Mouse (Mus musculus) intestine, embryonic 15.5 days (tissue): ENCODE measurements around the gene Fam76a. TPM values are rescaled to one million over a fixed set of nuclear protein-coding genes. Genes with fewer than 3 reads are reported as not detected.
A peak's percentile ranks its signal among the peaks of the same experiment; 100 is the strongest.

Source experiments
- ATAC-seq: fragments of 200-750 bp; cut with Nextera tagmentation; 2 replicates; pipeline ENCODE4 v1.8.0; 2017; ENCODE audit warnings: moderate TSS enrichment, moderate library complexity
- H3K27ac ChIP-seq: fragments of 300-500 bp; sonication (generic); 2 replicates; pipeline ENCODE4 v1.5.1; 2015; ENCODE audit warnings: mild to moderate bottlenecking, inconsistent platforms
- H3K27me3 ChIP-seq: fragments of 300-500 bp; sonication (generic); replicated peaks from 2 replicates; pipeline ENCODE4 v1.6.1; 2015; ENCODE audit warnings: inconsistent platforms
- H3K36me3 ChIP-seq: fragments of 300-500 bp; sonication (generic); 2 replicates; pipeline ENCODE4 v1.6.1; 2015; ENCODE audit warnings: inconsistent platforms
- H3K4me1 ChIP-seq: fragments of 300-500 bp; sonication (generic); replicated peaks from 2 replicates; pipeline ENCODE4 v1.6.1; 2015; ENCODE audit warnings: inconsistent platforms
- H3K4me2 ChIP-seq: fragments of 300-500 bp; sonication (generic); replicated peaks from 2 replicates; pipeline ENCODE4 v1.6.1; 2015; ENCODE audit warnings: mild to moderate bottlenecking, inconsistent platforms
- H3K4me3 ChIP-seq: fragments of 300-500 bp; sonication (generic); replicated peaks from 2 replicates; pipeline ENCODE4 v1.5.1; 2015; ENCODE audit warnings: inconsistent platforms
- H3K9ac ChIP-seq: fragments of 300-500 bp; sonication (generic); 2 replicates; pipeline ENCODE4 v1.6.1; 2015; ENCODE audit warnings: inconsistent platforms
- H3K9me3 ChIP-seq: fragments of 300-500 bp; sonication (generic); 2 replicates; pipeline ENCODE4 v1.6.1; 2016; ENCODE audit warnings: inconsistent platforms
- WGBS: fragments of 180-500 bp; shearing (Covaris S2); methylation state at CpG from one replicate; pipeline ENCODE4 v1.1.7; 2015; 5-methylcytosine and 5-hydroxymethylcytosine counted together
- polyA plus RNA-seq: library from polyadenylated mRNA; unstranded; fragments of >200 nt; fragmentation: Nextera tagmentation; extraction: Ambion mirVana; gene quantifications from 2 replicates; pipeline ENCODE4 v1.2.1, GENCODE M21; 2015

Gene Fam76a
- polyA plus RNA-seq, 1 experiment from 2014 or later: 45.3 TPM

- Histone ChIP-seq H3K36me3 (peaks cover 33% of the 10 kb centered on the region), H3K27me3 (no peaks in the 10 kb centered on the region), H3K4me3 (no peak overlapping the region), H3K27ac (no peak overlapping the region), H3K4me2 (no peak overlapping the region), H3K9ac (no peak overlapping the region), H3K4me1 (peaks cover 7% of the 10 kb centered on the region; the same call in 1 of the 2 replicates), H3K9me3 (no peaks in the 10 kb centered on the region)
- ATAC-seq: no peak
- 91% methylated on average over 3 of the region's 3 CpGs for WGBS
Observed at GRCm38 (mm10) chr4:132871116-132871515, 51.2 kb downstream of the Fam76a start.

- Histone ChIP-seq H3K9ac (no peak overlapping the region), H3K36me3 (peaks cover 38% of the 10 kb centered on the region), H3K9me3 (no peaks in the 10 kb centered on the region), H3K4me1 (no peaks in the 10 kb centered on the region), H3K27me3 (no peaks in the 10 kb centered on the region), H3K4me3 (no peak overlapping the region), H3K27ac (no peak overlapping the region), H3K4me2 (no peak overlapping the region)
- ATAC-seq: no peak
- 83% methylated on average over 2 of the region's 2 CpGs for WGBS
Observed at GRCm38 (mm10) chr4:132864856-132865255, 57.5 kb downstream of the Fam76a start.

- 71% methylated on average over 13 of the region's 13 CpGs for WGBS
- H3K27me3 ChIP-seq: no peaks in the 10 kb centered on the region
Observed at GRCm38 (mm10) chr4:132863012-132863411, 59.3 kb downstream of the Fam76a start.

GRCm38 (mm10) chr4:132860880-132861279 is 61.5 kb downstream of the Fam76a start:
- Histone ChIP-seq H3K9ac (no peak overlapping the region), H3K9me3 (no peaks in the 10 kb centered on the region), H3K27me3 (no peaks in the 10 kb centered on the region), H3K4me3 (no peak overlapping the region), H3K4me2 (no peak overlapping the region), H3K27ac (no peak overlapping the region), H3K4me1 (no peaks in the 10 kb centered on the region), H3K36me3 (peaks cover 29% of the 10 kb centered on the region)
- 95% methylated on average over 1 of the region's 1 CpGs for WGBS
- no peak for ATAC-seq

More at GRCm38 (mm10) chr4:132863012-132863411, 59.3 kb downstream of the Fam76a start:
- no peak overlapping the region; the same call in 1 of the 2 replicates for H3K4me2 ChIP-seq
- no peak overlapping the region for H3K9ac ChIP-seq
- 0 out of 2 replicates have a peak overlapping the region, but pooled peaks have one; percentile 18 for H3K27ac ChIP-seq
- H3K4me1 ChIP-seq: no peaks in the 10 kb centered on the region
- peaks cover 30% of the 10 kb centered on the region for H3K36me3 ChIP-seq
- no peak overlapping the region for H3K4me3 ChIP-seq
- ATAC-seq: peak; percentile 82
- H3K9me3 ChIP-seq: no peaks in the 10 kb centered on the region

Other genes starting within 250 kb of the Fam76a start
- 4.0 TPM in 2 replicates for gene Xkr8, start 190.0 kb downstream of the Fam76a start, polyA plus RNA-seq
- 5.7 TPM in 2 replicates for gene Smpdl3b, start 165.3 kb downstream of the Fam76a start, polyA plus RNA-seq
- 85.5 and 88.1 TPM in 2 replicates for gene Rpa2, start 154.2 kb downstream of the Fam76a start, polyA plus RNA-seq
- gene Themis2, start 126.2 kb downstream of the Fam76a start, polyA plus RNA-seq: 1.7 and 2.0 TPM in 2 replicates
- 50.4 and 54.1 TPM in 2 replicates for gene Ppp1r8, start 79.4 kb downstream of the Fam76a start, polyA plus RNA-seq
- 54.2 and 57.7 TPM in 2 replicates for gene Stx12, start 38.0 kb downstream of the Fam76a start, polyA plus RNA-seq
- gene Fgr, start 51.5 kb upstream of the Fam76a start, polyA plus RNA-seq: 2.3 and 3.7 TPM in 2 replicates
- gene Ahdc1, start 88.7 kb upstream of the Fam76a start, polyA plus RNA-seq: 5.4 and 6.3 TPM in 2 replicates
- 92.5 and 115 TPM in 2 replicates for gene Wasf2, start 207.9 kb upstream of the Fam76a start, polyA plus RNA-seq